Mouse (Mus musculus): ENCODE measurements around the gene Glis3. TPM values are rescaled to one million over a fixed set of nuclear protein-coding genes. Genes with fewer than 3 reads are reported as not detected.

Gene Glis3
- total RNA-seq (2012; rRNA removed) = 1.7 and 3.3 TPM in 2 replicates

DNA sequence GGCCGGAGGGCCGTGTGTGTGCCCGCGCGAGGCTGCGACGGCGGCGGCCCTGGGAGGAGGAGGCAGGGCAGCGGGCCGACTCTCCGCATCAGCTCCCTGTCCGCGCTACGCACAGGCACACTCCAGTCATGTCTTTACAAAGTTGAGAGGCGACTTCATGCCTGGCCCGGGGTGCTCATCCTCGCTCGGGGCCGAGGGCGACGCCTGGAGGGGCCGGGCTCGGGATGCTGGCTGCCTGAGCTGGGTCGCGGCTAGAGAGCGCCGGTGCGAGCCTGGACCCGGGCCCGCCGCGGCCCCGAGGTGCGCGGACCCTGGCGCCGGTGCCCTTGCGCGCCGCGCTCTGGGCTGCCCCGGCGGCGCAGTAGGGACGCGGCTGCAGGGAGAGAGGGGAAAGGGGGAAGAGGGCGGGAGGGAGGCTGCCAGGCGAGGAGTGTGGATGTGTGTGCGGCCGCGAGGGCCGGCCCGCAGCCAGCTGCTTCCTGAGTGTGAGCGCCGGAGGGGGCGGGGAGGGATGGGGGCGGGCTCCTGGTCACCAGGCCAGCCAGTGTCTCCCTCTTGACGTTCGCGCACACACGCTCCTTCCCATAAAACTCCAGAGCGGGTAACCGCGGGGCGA is at the start of gene Glis3:
Glis3 (minus strand) TSS at position 302 of the 616 bp plus-strand sequence.
- peak; percentile 30 for DNase-seq (ENCODE audit: low read depth, low spot score)
- Histone ChIP-seq H3K4me3 (ENCODE audit: insufficient read depth in 1 of 2, low read depth in 1 of 2, low read length in 2 of 2, poor library complexity in 1 of 2, severe bottlenecking in 1 of 2) (peak within 1 kb of the TSS; percentile 67 to 76), H3K9ac (ENCODE audit: insufficient read depth, low read depth, low read length, poor library complexity, severe bottlenecking) (peak within 1 kb of the TSS; percentile 44), H3K9me3 (ENCODE audit: control insufficient read depth, insufficient read depth, low read depth, low read length) (no peaks in the 10 kb centered on the region), H3K4me1 (ENCODE audit: control insufficient read depth in 2 of 2, insufficient read depth in 2 of 2, low read length in 2 of 2, poor library complexity in 1 of 2) (peaks cover 4 to 17% of the 10 kb centered on the region in 2 experiments; a peak in 3 of 4 replicates), H3K36me3 (ENCODE audit: control insufficient read depth, insufficient read depth, low read length, poor library complexity, severe bottlenecking) (no peaks in the 10 kb centered on the region), H3K27ac (ENCODE audit: insufficient read depth, low read depth, low read length, poor library complexity, severe bottlenecking) (no peak within 1 kb of the TSS)
- TF ChIP-seq ZC3H11A (IDR thresholded peaks at IDR 0.05; ENCODE audit: borderline replicate concordance, low read depth, low read length) (no peak), ZNF384 (IDR thresholded peaks at IDR 0.05; ENCODE audit: low read depth, low read length) (no peak), MAFK (IDR thresholded peaks at IDR 0.05; ENCODE audit: insufficient read depth, low read depth, low read length) (no peak), CHD2 (IDR thresholded peaks at IDR 0.05; ENCODE audit: low read depth, low read length) (no peak), HCFC1 (IDR thresholded peaks at IDR 0.05; ENCODE audit: borderline replicate concordance, insufficient read depth, low read length) (no peak)
- in situ Hi-C loops (cut with MboI; ENCODE audit: low sequenced_read_pairs in 2 of 2, unreplicated experiment in 2 of 2) = no loop called here

DNA sequence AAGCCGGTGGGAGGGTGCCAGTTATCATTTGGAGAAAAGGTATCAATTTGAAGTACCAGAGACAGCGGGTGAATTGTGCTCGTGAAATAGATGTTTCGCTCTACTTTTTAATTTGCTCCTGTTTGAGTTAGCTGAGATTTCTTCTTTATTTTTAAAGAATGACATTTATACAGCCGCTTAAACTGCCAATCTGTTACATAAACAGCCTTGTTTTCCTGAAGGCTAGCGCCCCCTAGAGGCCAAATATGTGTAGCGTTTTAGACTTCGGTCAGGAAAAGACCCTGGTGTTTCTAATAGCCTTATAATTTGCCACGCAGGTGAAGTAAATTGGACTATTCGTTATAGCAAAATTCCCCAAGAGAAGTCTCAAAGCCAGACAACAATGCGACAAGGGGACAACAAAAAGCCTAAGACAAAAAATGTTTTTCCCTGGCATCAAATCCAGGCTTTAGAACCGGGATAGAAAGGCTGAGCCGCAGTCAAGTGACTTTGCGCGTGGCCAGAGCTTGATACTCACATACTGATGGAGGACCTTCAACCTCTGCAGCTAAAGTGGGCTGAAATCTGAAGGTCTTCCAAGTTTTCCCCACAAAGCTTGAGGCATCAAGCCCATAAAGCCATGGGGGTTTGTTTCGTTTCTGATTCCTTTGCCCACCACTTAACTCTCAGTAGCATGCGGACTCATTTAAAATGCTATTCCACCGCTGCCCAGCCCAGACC is 46.4 kb upstream of the Glis3 start:
- no peak overlapping the region for H3K9ac ChIP-seq (ENCODE audit: insufficient read depth, low read depth, low read length, poor library complexity, severe bottlenecking)
- H3K36me3 ChIP-seq (ENCODE audit: control insufficient read depth, insufficient read depth, low read length, poor library complexity, severe bottlenecking) = no peaks in the 10 kb centered on the region
- in situ Hi-C loops (cut with MboI; ENCODE audit: low sequenced_read_pairs in 2 of 2, unreplicated experiment in 2 of 2) = loop anchor here in 1 of 2 experiments (25.0 kb wide), 1 partner anchor 189 kb away; no protein-coding TSS in a partner anchor
- DNase-seq (ENCODE audit: low read depth, low spot score) = peak; percentile 68
- no peaks in the 10 kb centered on the region for H3K9me3 ChIP-seq (ENCODE audit: control insufficient read depth, insufficient read depth, low read depth, low read length)
- TF ChIP-seq ZC3H11A (IDR thresholded peaks at IDR 0.05; ENCODE audit: borderline replicate concordance, low read depth, low read length) = peak; percentile 73; the same call in 1 of the 2 replicates
- no peak for TF ChIP-seq MAFK (IDR thresholded peaks at IDR 0.05; ENCODE audit: insufficient read depth, low read depth, low read length)
- H3K27ac ChIP-seq (ENCODE audit: insufficient read depth, low read depth, low read length, poor library complexity, severe bottlenecking) = no peak overlapping the region
- H3K4me1 ChIP-seq (ENCODE audit: control insufficient read depth in 2 of 2, insufficient read depth in 2 of 2, low read length in 2 of 2, poor library complexity in 1 of 2) = no peaks in the 10 kb centered on the region
- H3K4me3 ChIP-seq (ENCODE audit: insufficient read depth in 1 of 2, low read depth in 1 of 2, low read length in 2 of 2, poor library complexity in 1 of 2, severe bottlenecking in 1 of 2) = no peak overlapping the region

DNA sequence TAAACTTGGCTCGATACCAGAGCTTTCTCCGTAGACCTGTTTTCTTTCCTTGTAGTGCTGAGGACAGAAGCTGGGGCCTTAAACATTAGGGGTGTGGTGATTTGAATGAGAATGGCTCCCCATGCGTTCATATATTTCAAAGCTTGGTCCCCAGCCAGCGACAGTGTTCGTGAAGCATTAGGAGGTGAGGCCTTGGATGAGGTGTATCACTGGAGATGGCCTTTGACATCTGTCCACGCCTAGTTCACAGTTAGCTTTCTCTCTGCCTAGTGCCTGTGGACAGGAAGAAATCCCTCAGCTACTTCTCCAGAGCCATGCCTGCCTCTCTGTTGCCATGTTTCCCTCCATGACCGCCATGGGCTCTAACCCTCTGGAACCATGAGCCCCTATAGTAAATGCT is 44.8 kb upstream of the Glis3 start:
- TF ChIP-seq CHD2 (IDR thresholded peaks at IDR 0.05; ENCODE audit: low read depth, low read length) (no peak), ZNF384 (IDR thresholded peaks at IDR 0.05; ENCODE audit: low read depth, low read length) (no peak), ZC3H11A (IDR thresholded peaks at IDR 0.05; ENCODE audit: borderline replicate concordance, low read depth, low read length) (no peak), MAFK (IDR thresholded peaks at IDR 0.05; ENCODE audit: insufficient read depth, low read depth, low read length) (no peak), HCFC1 (IDR thresholded peaks at IDR 0.05; ENCODE audit: borderline replicate concordance, insufficient read depth, low read length) (no peak)
- H3K4me1 ChIP-seq (ENCODE audit: control insufficient read depth in 2 of 2, insufficient read depth in 2 of 2, low read length in 2 of 2, poor library complexity in 1 of 2) = no peaks in the 10 kb centered on the region
- in situ Hi-C loops (cut with MboI; ENCODE audit: low sequenced_read_pairs in 2 of 2, unreplicated experiment in 2 of 2) = loop anchor here in 1 of 2 experiments (25.0 kb wide), 1 partner anchor 187 kb away; no protein-coding TSS in a partner anchor

DNA sequence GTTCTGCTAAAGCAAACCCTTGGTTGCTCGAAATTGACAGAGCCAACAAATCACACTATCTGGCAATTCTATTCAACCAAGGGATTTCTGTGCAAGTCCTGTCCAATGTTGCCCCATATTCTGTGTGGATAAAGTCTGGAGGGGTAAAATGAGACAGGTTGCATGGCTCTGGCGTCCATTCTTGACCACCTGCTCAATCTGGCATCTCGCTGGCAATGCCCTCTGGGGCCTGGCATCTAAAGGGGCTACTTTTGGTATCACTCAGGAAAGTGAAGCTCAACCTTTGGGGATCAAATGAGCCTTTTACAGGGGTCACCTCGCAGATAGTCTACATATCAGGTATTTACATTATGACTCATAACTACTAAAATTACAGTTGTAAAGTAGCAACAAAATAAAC is 42.7 kb upstream of the Glis3 start:
- in situ Hi-C loops (cut with MboI; ENCODE audit: low sequenced_read_pairs in 2 of 2, unreplicated experiment in 2 of 2) = no loop called here

More for the DNA sequence above, 44.8 kb upstream of the Glis3 start:
- H3K9ac ChIP-seq (ENCODE audit: insufficient read depth, low read depth, low read length, poor library complexity, severe bottlenecking) = no peak overlapping the region
- H3K4me3 ChIP-seq (ENCODE audit: insufficient read depth in 1 of 2, low read depth in 1 of 2, low read length in 2 of 2, poor library complexity in 1 of 2, severe bottlenecking in 1 of 2) = no peak overlapping the region
- DNase-seq (ENCODE audit: low read depth, low spot score) = no peak
- H3K36me3 ChIP-seq (ENCODE audit: control insufficient read depth, insufficient read depth, low read length, poor library complexity, severe bottlenecking) = no peaks in the 10 kb centered on the region
- H3K27ac ChIP-seq (ENCODE audit: insufficient read depth, low read depth, low read length, poor library complexity, severe bottlenecking) = no peak overlapping the region
- H3K9me3 ChIP-seq (ENCODE audit: control insufficient read depth, insufficient read depth, low read depth, low read length) = no peaks in the 10 kb centered on the region

More for the DNA sequence above, 42.7 kb upstream of the Glis3 start:
- Histone ChIP-seq H3K4me3 (ENCODE audit: insufficient read depth in 1 of 2, low read depth in 1 of 2, low read length in 2 of 2, poor library complexity in 1 of 2, severe bottlenecking in 1 of 2) (no peak overlapping the region), H3K36me3 (ENCODE audit: control insufficient read depth, insufficient read depth, low read length, poor library complexity, severe bottlenecking) (no peaks in the 10 kb centered on the region), H3K9me3 (ENCODE audit: control insufficient read depth, insufficient read depth, low read depth, low read length) (no peaks in the 10 kb centered on the region), H3K9ac (ENCODE audit: insufficient read depth, low read depth, low read length, poor library complexity, severe bottlenecking) (no peak overlapping the region), H3K27ac (ENCODE audit: insufficient read depth, low read depth, low read length, poor library complexity, severe bottlenecking) (no peak overlapping the region), H3K4me1 (ENCODE audit: control insufficient read depth in 2 of 2, insufficient read depth in 2 of 2, low read length in 2 of 2, poor library complexity in 1 of 2) (no peaks in the 10 kb centered on the region)
- no peak for DNase-seq (ENCODE audit: low read depth, low spot score)
- TF ChIP-seq CHD2 (IDR thresholded peaks at IDR 0.05; ENCODE audit: low read depth, low read length) = no peak
- no peak for TF ChIP-seq ZNF384 (IDR thresholded peaks at IDR 0.05; ENCODE audit: low read depth, low read length)
- no peak for TF ChIP-seq MAFK (IDR thresholded peaks at IDR 0.05; ENCODE audit: insufficient read depth, low read depth, low read length)
- no peak for TF ChIP-seq HCFC1 (IDR thresholded peaks at IDR 0.05; ENCODE audit: borderline replicate concordance, insufficient read depth, low read length)
- no peak for TF ChIP-seq ZC3H11A (IDR thresholded peaks at IDR 0.05; ENCODE audit: borderline replicate concordance, low read depth, low read length)

All from ES-E14 (cell line).